Mouse (Mus musculus) frontal cortex, postnatal 10 days (tissue): ENCODE measurements at regions not wholly inside any gene's neighbourhood (a gene's known extent, or its start where the extent isn't known, plus 50 kb on each side); places are given as distances from the start of the nearest gene placed in this dataset.

Source experiments
- DNase-seq, 2 experiments: peaks; one replicate each; pipeline ENCODE4 v3.0.0; 2022; ENCODE audit warnings: low spot score in 2 of 2, mixed read lengths in 1 of 2

DNA sequence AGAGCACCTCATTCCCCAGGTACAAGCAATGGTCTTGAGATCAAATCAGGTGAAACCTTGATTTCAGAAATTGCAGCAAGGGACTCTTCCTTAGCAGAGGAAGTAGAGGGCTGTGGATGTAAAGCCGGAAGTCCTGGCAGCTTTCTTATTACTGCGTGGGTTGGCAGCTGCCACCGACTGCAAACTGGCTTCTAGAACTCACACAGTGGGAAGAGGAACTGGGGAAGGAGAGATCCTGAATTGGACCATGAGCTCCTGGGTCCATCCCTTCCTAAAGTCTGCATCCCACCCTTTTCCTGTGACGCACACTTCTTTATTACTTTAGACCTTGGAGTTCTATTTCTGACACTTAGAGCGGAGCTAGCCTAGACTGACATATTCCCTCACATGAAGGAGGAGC is 116.9 kb upstream of the Tsc22d1 start:
- DNase-seq: no peak

DNA sequence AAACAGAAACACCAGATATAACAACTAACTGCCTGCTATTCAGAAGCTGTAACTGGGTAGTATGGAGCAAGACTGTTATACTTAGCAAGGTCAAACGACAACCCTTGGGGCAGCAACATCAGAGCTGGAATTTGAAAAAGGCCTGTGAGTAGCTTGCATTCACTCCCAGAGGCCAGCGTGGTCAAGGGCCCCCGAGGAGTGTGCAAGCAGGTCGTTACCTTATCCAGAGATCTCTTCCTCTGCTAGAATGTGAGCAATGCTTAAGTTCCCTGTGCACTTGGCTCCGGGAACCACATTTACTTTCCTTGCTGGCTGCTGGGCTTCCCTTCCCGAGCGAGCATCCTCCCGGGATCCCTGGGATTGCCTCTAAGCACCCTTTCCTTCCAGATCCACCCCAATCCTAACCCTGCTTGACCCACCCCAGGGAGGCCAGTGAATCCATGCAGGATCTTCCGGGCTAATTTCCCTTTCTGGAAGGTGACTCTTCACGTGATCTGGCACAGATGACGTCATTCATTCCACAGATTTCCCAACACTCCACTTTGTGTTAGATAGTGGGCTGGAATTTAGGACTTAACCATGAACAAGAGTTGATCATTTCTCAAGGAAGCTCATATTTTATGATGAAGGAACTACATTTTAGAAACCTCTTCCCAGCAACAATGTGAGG is 112.3 kb upstream of the Tsc22d1 start:
- DNase-seq: no peak

DNA sequence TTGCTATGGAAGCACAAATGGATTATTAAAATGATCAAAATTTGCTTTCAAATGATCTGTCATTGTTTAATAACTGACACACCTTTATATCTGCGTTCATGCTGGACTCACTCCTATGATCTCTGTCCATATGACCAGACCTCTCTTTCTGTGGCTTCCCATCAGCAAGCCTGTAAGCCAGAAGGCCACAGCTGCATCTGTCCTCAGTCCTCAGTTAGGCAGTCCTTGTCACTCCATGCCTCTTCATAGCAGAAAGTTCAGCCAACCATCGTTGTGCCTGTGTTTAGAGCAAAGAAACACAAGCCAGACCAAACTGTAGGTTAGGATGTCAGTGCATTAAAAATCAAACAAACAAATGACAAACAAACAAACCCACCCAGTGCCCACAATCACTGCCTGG is 107.2 kb upstream of the Tsc22d1 start:
- no peak for DNase-seq

DNA sequence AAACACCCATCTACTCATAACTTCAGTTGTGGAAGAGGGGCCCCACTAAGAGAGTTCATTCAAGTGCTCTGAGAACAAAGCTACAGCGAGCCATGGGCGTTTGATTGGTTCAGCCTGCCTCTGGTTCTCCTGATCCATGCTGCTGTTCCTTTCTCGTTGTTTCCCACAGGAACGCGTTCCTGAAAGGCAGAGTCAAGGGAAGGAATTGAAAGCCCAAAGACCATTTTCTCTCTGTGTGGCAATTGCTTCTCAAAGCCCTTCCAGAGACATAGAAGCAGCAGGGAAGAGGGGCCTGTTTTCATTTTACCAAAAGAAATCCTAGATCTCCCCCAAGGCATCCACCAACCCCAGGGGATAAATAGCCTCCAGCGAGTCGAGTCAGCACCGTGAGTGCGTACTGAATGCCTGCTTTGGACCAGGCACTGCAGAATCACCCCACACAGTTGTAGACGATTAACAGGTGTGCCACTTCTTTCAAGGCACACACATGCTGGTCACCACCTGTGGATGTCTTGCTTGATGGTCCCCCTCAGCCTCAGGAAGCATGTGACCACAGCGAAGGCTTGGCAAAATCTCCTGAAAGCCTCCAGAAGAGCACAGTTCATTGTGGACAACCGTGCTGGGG is 106.5 kb upstream of the Tsc22d1 start:
- DNase-seq: no peak

DNA sequence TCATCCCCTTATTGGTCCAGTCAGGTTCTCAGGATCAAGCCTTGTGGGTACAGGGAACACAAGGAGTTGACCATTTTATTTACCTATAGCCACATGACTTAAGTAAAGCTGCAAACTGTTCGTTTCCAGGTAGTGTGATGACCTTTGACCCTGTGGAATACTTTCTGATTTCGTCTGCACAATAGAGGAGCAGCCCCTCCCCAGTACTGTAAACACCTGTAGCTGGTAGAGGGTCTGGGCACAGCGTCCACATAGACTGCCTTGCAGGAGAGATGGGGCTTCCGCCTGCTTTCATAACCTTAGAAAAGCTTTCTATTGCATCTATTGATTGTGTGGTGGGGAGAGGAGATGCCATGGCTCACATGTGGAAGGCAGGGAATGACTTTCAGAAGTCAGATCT is 105.2 kb upstream of the Tsc22d1 start:
- DNase-seq: no peak

DNA sequence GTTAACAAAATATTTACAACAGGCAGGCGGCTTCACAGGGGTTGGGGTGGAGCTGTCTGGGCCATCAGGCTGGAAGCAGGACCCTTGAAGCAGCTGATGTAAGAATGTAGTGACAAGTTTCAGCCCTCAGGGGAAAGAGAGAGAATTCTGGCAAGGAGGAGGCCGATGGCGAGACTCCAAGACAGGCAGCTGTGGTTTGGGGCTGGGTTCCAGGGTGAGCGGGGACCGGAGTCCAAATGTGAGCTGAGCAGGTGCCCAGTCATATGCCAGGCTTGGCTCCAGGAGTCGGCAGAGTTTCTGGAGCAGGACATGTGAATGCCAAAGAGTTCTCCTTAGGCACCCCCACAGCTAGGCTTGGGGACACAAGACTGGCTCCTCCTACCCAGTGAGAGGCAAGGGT is 104.5 kb upstream of the Tsc22d1 start:
- peak; percentile 69 to 70 for DNase-seq

DNA sequence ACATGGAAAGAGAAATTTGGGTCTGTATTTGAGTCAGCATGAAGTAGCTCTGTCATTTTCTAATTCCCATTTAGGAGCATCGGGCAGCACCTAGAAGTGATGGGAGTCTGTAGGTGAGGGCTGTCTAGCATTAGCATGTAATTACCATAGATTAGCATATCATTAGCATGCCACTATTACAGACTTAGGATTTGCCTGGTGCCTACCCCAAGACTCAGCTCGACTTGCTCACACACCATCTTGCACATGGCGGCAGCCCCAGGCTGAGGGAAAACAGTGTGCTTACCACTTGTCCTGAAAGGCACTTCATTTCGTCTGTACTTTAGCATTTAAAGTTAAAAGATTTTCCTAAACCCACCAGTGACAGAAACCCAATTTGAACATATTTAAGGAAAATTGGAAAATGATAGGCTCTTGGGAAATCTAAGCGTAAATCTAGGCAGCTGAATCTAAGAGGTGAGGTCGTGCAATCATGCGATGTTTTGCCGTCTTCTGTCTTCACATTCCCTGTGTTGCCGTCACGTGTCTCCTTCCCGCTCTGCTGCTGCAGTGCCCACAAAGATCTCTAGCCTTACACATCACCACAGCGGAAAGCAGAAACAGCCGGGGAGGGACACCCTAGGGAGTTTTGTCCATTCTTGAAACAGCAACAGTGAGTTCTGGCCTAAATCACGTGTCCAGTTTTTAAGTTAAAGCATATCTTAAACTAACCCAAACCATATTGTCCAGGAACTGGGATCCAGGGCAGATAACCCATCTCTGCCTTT is 101.2 kb upstream of the Tsc22d1 start:
- DNase-seq: no peak

DNA sequence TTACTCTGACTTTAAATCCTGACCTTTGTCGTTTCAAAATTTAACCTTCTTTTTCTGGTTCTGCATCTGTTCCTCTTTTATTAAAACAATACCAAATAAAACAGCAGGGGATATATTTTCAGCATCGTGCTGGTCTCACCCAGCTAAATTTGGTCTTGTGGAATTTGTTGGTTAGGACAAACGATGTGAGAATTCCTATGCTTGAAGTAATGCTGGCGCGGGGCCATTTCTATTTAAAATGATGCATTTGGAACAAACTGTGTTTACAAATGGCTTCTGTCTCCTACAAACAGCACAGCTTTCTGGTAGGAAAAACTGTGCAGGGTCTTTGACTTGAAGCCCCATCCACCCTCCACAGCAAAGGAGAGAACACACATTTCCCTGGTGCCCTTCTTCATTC is 96.3 kb upstream of the Tsc22d1 start:
- DNase-seq: peak in 1 of 2 experiments; percentile 15

DNA sequence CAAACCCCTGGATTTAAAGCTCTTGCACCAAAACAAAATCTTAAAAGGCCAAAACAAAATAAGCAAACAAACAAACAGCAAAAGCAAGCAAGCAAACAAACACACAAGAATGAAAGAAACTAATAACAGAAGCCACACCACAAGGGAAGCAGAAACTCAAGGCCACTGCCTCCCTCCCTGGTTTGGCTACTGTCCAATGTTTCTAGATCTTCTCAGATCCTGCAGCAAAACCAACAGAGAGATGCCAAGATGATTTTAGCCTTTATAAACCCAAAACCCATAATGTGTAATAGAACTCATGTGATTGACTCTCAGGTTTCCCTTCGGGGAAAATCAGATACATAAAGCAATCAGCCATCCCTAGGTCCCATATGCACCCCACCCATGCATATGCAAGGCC is 90.5 kb upstream of the Tsc22d1 start:
- no peak for DNase-seq

DNA sequence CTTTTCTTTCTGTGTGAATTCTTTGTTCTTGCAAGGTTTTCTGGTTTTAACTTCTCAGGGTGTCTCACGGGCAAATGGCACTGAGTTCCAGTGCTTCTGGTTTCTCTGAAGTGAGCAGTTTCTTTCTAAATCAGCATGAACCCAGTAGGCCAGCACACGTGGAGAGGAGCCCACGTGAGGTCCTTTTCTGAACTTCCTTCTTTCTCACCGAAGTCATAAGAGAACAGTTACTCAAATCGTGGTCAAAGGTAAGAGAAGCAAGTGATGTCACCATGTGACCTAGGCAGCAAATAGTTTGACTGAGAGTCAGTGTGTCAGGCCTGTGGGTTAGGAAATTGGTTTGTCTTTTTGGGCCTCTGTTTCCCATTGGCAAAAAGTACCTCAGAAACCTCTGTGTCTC is 84.8 kb upstream of the Tsc22d1 start:
- no peak for DNase-seq

DNA sequence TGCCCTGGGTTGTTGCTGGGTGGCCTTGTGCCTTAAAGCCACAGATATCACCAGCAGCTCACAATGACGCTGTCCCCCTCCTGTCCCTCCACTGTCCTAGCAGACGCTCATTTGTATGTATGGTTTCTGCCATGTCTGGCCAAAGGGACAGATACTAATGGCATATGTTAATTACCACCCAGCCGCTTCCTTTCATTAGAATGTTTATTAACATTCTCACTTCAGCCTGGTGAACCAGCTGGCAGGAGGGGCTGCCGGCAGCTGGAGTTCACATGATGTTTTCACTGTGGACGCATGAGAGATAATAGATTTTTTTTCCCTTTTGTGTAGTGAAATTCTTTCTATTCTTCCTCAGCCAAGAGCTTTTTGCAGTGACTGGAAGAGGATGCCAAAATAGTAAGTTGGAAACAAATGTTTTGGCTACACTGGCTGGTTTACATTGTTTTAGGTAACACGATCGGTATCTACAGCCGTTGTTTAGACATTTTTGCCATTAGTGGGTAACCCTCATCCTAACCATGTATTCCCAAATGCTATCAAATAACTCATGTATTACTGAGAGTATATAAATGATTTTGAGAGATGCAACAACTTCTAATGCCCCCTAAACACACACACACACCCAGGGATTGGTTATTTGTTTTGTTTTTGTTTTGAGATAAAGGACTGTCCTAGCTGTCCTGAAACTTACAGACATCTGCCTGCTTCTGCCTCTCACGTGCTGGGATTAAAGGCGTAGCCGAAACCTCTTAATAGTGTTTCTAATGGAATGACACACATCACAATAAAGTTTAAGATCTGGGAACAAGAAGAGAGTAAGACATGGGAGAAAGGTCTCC is 83.0 kb upstream of the Tsc22d1 start:
- DNase-seq: no peak

DNA sequence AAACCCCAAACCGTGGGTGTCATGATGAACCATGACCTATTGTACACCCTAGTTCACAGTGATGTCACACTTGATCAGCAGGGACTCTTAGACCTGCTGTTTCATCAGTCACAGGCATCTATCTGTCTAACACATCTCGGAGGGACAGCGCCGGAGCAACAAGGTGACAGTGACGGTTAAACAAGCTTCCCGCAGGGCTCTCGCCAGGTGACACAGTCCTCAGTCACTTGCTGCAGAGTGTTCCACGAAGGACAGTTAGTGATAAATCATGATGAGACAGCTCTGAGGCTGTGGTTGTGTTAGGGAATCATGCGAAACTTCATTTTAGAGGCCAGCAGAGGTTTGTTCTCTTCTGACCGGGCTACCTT is 82.4 kb upstream of the Tsc22d1 start:
- no peak for DNase-seq

DNA sequence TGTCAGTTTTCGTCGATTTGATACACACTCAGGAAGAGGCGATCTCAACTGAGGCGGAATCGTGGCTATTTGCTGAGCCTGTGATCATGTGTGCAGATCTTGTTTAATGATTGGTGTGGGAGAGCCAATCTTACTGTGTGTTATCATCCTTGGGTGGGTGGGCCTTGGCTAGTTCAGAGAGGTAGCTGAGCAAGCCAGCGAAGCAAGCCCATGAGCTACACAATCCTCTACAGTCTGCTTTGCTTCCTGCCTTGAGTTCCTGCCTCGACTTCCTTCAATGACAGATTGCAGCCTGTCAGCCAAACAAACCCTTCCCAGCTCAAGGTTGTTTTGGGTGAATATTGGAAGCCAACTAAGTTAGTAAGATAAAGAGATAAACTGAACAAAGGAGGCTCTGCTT is 74.0 kb upstream of the Tsc22d1 start:
- no peak for DNase-seq

DNA sequence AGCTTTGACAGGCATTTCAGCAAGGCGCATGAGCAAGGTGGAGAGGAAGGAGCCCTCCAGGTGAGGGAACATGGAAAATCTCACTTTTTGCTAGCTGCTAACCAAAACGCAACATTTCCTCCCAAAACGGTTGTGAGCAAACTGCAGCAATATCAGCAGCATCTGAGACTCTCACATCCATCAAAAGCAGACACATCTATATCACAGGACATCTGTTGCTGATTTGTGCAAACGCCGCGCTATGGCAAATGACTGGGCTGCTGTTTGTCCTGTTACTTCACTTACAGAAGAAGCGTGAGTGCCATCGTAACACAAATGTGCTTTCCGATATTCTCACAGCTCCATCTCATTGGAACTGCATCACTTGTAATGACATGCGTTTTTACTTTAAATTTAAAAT is 73.5 kb upstream of the Tsc22d1 start:
- DNase-seq: no peak

DNA sequence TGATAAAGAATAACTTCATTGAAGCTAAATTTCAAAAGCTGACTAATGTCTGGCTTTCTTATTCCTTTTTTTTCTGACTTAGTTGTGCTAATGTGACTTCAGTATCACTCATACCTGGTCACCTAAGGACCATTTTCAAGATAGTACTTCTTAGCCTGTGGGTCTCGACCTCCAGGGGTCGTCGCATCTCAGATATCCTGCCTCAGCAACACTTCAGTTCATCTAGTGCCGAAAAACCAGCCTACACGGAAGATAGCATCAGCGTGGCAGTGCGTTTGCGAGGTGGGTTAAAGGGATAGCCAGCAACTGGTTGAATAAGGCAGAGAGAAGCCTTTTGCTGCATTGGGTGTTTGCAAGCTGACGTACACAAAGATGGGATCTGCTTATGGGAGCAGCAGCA is 62.9 kb upstream of the Tsc22d1 start:
- no peak for DNase-seq

DNA sequence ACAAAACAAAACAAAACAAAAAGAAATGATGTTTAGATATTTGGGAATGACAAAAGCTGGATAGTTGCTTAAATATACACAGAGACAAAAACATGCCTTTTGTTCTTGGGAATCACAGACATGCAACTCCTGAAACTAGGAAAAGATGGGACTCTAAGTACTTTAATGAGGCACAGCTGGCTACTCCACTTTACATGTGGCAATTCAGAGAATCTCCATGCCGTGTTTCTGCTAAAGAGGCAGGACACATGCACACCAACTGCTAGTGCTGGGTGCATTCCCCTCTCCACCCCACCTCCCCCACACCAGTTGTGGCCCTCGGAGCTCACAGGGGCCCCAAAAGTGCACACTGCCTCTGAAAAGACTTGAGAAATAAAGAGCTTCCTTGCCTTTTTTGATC is 58.6 kb upstream of the Tsc22d1 start:
- no peak for DNase-seq

DNA sequence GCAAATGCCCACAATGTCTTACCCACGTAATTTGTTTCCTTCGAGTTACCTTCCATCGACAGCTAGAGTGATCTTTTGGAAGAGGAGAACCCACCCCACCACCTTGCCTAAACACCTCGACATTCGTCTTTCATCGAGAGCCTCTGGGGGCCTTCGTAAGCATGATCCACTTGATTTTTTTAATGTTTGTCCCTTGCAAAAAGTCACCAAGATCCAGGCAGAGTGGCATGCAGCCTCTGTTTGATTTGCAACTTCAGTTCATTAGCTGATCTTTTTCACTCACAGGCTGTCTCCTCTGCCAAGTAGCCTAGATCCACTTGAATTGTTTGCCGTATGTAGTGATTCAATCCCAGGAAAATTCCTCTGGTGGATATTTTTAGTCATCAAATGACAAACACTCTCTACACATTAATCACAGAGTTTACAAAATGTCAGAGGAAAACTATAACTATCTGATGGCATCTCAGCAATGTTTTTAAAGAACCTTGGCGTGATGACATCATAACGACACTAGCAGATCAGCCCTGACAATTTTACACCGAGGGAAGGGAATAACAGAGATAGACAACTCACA is 54.8 kb upstream of the Tsc22d1 start:
- DNase-seq: no peak

DNA sequence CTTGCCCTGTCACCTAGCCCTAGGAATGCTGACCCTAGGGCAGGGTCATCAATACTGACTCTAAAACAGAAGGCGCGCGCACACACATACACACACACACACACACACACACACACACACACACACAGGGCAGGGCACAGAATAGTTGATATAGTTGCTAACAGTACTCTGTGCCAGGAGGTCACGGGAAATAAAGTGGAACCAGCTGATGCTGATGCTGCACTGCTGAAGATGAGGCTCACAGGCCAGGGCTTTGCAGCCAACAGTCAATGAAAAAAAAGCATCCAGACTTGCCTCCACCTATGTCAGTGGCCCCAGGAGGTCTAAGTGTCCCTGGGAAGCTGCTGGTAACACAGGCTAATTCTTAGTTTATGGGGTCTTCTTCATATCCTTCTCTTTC is 50.7 kb upstream of the Tsc22d1 start:
- DNase-seq: no peak
